Mouse (Mus musculus): ENCODE results near the gene Tagln2. TPM values are rescaled to one million over a fixed set of nuclear protein-coding genes. Genes with fewer than 3 reads are reported as not detected.

Gene Tagln2
- polyA plus RNA-seq, 1 experiment from 2014 or later: 93.6 TPM

DNA sequence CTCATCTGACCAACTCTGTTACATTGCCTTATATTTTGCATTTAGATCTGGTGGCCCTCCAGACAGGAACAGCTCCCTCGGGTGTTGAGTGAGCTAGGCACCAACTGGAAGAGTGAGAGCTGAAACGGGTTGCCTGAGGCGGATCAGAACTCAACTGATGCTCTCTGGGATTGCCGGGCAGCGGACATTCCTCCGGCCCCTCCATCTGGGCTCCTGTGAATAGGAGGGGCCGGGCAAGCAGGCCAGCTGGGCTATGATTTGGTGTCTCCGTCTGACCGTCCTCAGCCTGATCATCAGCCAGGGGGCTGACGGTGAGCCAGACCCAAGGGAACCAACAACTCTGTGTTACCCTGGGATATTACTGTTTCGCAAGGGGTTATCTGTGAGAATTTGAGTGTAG lies 15.6 kb upstream of the Tagln2 start:
- Histone ChIP-seq H3K9ac (ENCODE audit: low read length) (peak overlapping the region; percentile 33), H3K4me3 (ENCODE audit: low read depth, low read length) (peak overlapping the region; percentile 74), H3K4me1 (ENCODE audit: control insufficient read depth, insufficient read depth, low read length) (peaks cover 41% of the 10 kb centered on the region), H3K36me3 (ENCODE audit: control insufficient read depth, insufficient read depth, low read length) (peaks cover 2% of the 10 kb centered on the region; the same call in 1 of the 2 replicates), H3K27me3 (ENCODE audit: control insufficient read depth, insufficient read depth, low read length) (no peaks in the 10 kb centered on the region), H3K4me2 (ENCODE audit: low read depth) (peak overlapping the region; percentile 73), H3K27ac (ENCODE audit: low read depth, low read length) (peak overlapping the region; percentile 11; the same call in 1 of the 2 replicates), H3K9me3 (ENCODE audit: control insufficient read depth, low read length) (no peaks in the 10 kb centered on the region)
- WGBS: 24% methylated on average over 11 of the region's 11 CpGs
- ATAC-seq (ENCODE audit: insufficient read depth, low FRiP score, low TSS enrichment) (no peak), DNase-seq (ENCODE audit: low spot score) (no peak)

DNA sequence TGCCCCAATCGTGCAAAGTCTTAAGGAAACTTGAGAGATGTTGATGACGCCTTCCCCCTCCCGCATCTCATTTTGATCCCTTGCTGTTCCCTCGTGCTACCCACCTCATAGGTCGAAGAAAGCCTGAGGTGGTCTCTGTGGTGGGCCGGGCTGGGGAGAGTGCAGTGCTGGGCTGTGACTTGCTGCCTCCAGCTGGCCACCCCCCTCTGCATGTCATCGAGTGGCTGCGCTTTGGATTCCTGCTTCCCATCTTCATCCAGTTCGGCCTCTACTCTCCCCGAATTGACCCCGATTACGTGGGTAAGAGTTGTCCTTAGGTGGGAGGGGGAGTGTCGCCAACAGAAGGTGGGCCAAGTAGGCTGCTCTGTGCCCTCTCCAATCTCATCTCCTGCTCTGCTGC lies 15.2 kb upstream of the Tagln2 start:
- H3K27me3 ChIP-seq (ENCODE audit: control insufficient read depth, insufficient read depth, low read length): no peaks in the 10 kb centered on the region
- H3K9ac ChIP-seq (ENCODE audit: low read length): peak overlapping the region; percentile 33
- H3K36me3 ChIP-seq (ENCODE audit: control insufficient read depth, insufficient read depth, low read length): peaks cover 2% of the 10 kb centered on the region; the same call in 1 of the 2 replicates
- peak overlapping the region; percentile 74 for H3K4me3 ChIP-seq (ENCODE audit: low read depth, low read length)
- H3K27ac ChIP-seq (ENCODE audit: low read depth, low read length): no peak overlapping the region; the same call in 1 of the 2 replicates
- no peaks in the 10 kb centered on the region for H3K9me3 ChIP-seq (ENCODE audit: control insufficient read depth, low read length)
- H3K4me2 ChIP-seq (ENCODE audit: low read depth): peak overlapping the region; percentile 73
- peaks cover 44% of the 10 kb centered on the region for H3K4me1 ChIP-seq (ENCODE audit: control insufficient read depth, insufficient read depth, low read length)
- DNase-seq (ENCODE audit: low spot score) (no peak), ATAC-seq (ENCODE audit: insufficient read depth, low FRiP score, low TSS enrichment) (no peak)
- 46% methylated on average over 13 of the region's 13 CpGs for WGBS

DNA sequence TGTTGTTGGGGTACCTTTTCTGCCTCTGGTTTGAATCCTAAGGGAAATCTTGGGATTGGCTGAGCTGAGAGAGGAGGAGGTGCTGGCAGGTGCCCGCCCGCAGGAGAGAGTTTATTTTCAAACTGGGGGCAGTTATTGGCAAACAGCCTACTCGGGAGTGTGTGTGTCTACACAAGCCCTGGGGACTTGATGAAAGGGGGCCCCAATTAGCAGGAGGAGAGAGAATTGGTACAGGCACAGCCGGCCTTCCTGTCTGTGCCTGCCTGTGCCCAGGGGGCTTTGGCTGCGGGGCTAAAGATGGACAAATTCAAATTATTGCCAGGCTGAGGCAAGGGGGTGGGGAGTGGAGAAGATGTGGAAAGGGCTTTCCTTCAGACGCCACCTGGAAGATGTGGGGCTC lies 14.0 kb upstream of the Tagln2 start:
- DNase-seq (ENCODE audit: low spot score) (no peak), ATAC-seq (ENCODE audit: insufficient read depth, low FRiP score, low TSS enrichment) (no peak)
- H3K4me1 ChIP-seq (ENCODE audit: control insufficient read depth, insufficient read depth, low read length): peaks cover 44% of the 10 kb centered on the region
- H3K36me3 ChIP-seq (ENCODE audit: control insufficient read depth, insufficient read depth, low read length): peaks cover 2% of the 10 kb centered on the region; the same call in 1 of the 2 replicates
- peak overlapping the region; percentile 73 for H3K4me2 ChIP-seq (ENCODE audit: low read depth)
- H3K27ac ChIP-seq (ENCODE audit: low read depth, low read length): peak overlapping the region; percentile 64
- H3K9me3 ChIP-seq (ENCODE audit: control insufficient read depth, low read length): no peaks in the 10 kb centered on the region
- peak overlapping the region; percentile 35 for H3K9ac ChIP-seq (ENCODE audit: low read length)
- peak overlapping the region; percentile 22; the same call in 1 of the 2 replicates for H3K4me3 ChIP-seq (ENCODE audit: low read depth, low read length)
- 21% methylated on average over 6 of the region's 6 CpGs for WGBS
- H3K27me3 ChIP-seq (ENCODE audit: control insufficient read depth, insufficient read depth, low read length): no peaks in the 10 kb centered on the region

DNA sequence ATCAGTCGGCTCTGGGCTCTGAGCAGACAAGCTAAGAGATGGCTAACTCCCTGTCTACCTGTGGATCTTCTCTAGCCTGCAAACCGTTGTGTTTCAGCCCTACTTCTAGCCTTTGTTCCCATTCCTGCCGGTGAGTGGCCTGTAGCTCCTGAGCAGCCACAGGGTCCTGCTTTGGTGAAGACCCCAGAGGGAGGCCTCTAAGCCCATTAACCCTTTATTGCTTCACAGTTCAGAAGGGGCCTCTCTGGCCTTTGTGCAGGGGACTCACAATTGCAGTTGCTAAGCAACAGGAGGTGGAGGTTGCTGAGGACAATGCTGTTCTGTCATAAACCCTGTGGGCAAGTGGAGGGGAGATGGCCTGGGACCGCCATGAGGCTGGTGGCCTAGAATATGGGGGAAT lies 13.6 kb upstream of the Tagln2 start:
- Histone ChIP-seq H3K27me3 (ENCODE audit: control insufficient read depth, insufficient read depth, low read length) (no peaks in the 10 kb centered on the region), H3K4me1 (ENCODE audit: control insufficient read depth, insufficient read depth, low read length) (peaks cover 44% of the 10 kb centered on the region), H3K9me3 (ENCODE audit: control insufficient read depth, low read length) (no peaks in the 10 kb centered on the region), H3K9ac (ENCODE audit: low read length) (peak overlapping the region; percentile 35), H3K4me3 (ENCODE audit: low read depth, low read length) (peak overlapping the region; percentile 22; the same call in 1 of the 2 replicates), H3K27ac (ENCODE audit: low read depth, low read length) (peak overlapping the region; percentile 64), H3K36me3 (ENCODE audit: control insufficient read depth, insufficient read depth, low read length) (peaks cover 2% of the 10 kb centered on the region; the same call in 1 of the 2 replicates), H3K4me2 (ENCODE audit: low read depth) (peak overlapping the region; percentile 73)
- ATAC-seq (ENCODE audit: insufficient read depth, low FRiP score, low TSS enrichment) (peak; percentile 4; the same call in 1 of the 2 replicates), DNase-seq (ENCODE audit: low spot score) (peak; percentile 48)
- WGBS: 13% methylated on average over 4 of the region's 4 CpGs

DNA sequence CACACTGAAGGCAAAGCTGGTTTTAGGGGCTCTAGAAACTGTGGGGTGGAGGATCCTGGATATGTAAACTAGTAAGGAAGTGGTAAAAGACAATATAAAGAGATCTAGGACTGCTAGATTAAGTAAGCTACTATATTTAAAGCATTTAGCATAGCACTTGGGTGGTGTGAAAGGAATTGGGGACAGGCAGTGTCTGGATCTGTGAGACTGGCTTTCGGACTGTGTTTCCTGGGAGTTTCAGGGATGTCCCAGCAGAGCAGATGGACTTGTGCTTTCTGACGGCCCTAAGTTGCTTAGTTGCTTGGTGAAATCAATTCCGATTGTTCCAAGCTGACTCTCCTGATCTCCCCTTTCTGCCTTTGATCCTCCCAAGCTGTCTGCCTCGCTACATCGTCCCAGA lies 13.2 kb upstream of the Tagln2 start:
- 35% methylated on average over 5 of the region's 5 CpGs for WGBS
- H3K4me1 ChIP-seq (ENCODE audit: control insufficient read depth, insufficient read depth, low read length): peaks cover 44% of the 10 kb centered on the region
- H3K27ac ChIP-seq (ENCODE audit: low read depth, low read length): peak overlapping the region; percentile 64

DNA sequence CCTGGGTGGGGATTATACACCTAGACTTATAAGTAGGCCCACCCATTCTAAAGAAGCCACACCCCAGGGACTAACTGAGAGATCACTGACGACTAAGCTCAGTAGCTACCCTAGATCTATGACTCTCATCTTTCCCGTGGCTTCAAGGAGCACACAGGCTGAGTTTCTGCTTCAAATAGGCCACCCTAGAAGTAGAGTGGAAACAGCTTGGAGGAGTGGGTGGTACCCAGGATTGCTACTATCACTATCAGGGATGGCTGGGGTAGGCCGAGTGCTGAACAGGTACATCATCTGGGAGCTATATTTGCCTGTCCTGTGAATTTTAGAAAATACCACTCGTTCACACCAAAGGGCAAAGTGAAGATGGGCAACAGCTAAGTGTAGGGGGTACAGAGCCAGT lies 12.0 kb upstream of the Tagln2 start:
- H3K4me2 ChIP-seq (ENCODE audit: low read depth): no peak overlapping the region
- H3K9me3 ChIP-seq (ENCODE audit: control insufficient read depth, low read length): no peaks in the 10 kb centered on the region
- no peak overlapping the region for H3K9ac ChIP-seq (ENCODE audit: low read length)
- no peak overlapping the region for H3K27ac ChIP-seq (ENCODE audit: low read depth, low read length)
- no peaks in the 10 kb centered on the region for H3K27me3 ChIP-seq (ENCODE audit: control insufficient read depth, insufficient read depth, low read length)
- no peak overlapping the region for H3K4me3 ChIP-seq (ENCODE audit: low read depth, low read length)
- ATAC-seq (ENCODE audit: insufficient read depth, low FRiP score, low TSS enrichment) (no peak), DNase-seq (ENCODE audit: low spot score) (no peak)
- WGBS: 84% methylated on average over 4 of the region's 4 CpGs
- peaks cover 44% of the 10 kb centered on the region for H3K4me1 ChIP-seq (ENCODE audit: control insufficient read depth, insufficient read depth, low read length)
- peaks cover 4% of the 10 kb centered on the region; the same call in 1 of the 2 replicates for H3K36me3 ChIP-seq (ENCODE audit: control insufficient read depth, insufficient read depth, low read length)

More for the DNA sequence above, 13.2 kb upstream of the Tagln2 start:
- Histone ChIP-seq H3K36me3 (ENCODE audit: control insufficient read depth, insufficient read depth, low read length) (peaks cover 2% of the 10 kb centered on the region; the same call in 1 of the 2 replicates), H3K9me3 (ENCODE audit: control insufficient read depth, low read length) (no peaks in the 10 kb centered on the region), H3K4me2 (ENCODE audit: low read depth) (peak overlapping the region; percentile 73), H3K4me3 (ENCODE audit: low read depth, low read length) (peak overlapping the region; percentile 22; the same call in 1 of the 2 replicates), H3K9ac (ENCODE audit: low read length) (peak overlapping the region; percentile 35), H3K27me3 (ENCODE audit: control insufficient read depth, insufficient read depth, low read length) (no peaks in the 10 kb centered on the region)
- ATAC-seq (ENCODE audit: insufficient read depth, low FRiP score, low TSS enrichment): no peak
- DNase-seq (ENCODE audit: low spot score): no peak

DNA sequence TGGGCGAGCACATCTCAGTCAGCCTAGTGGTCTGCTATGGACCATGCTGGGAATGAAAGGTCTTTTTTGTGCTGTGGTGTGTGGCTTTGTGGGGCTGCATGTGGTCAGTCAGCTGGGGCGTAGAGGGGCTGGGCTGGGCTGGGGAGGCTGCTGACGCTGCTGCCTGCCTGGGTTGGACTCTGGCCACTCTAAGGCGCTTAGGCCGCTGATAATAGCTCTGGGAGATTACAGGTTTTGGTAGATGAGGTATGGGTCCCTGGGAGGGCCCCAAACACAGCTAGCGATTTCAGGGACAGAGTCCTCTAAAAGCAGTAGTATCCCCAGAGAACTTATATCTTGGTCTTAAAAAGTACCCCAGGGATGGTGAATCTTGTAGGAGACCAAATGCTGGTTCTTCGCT lies 11.0 kb upstream of the Tagln2 start:
- H3K9ac ChIP-seq (ENCODE audit: low read length): no peak overlapping the region
- peaks cover 36% of the 10 kb centered on the region for H3K4me1 ChIP-seq (ENCODE audit: control insufficient read depth, insufficient read depth, low read length)
- no peaks in the 10 kb centered on the region for H3K9me3 ChIP-seq (ENCODE audit: control insufficient read depth, low read length)
- no peak for DNase-seq (ENCODE audit: low spot score)
- WGBS: 84% methylated on average over 7 of the region's 7 CpGs
- ATAC-seq (ENCODE audit: insufficient read depth, low FRiP score, low TSS enrichment): no peak
- no peak overlapping the region for H3K4me2 ChIP-seq (ENCODE audit: low read depth)
- no peak overlapping the region for H3K27ac ChIP-seq (ENCODE audit: low read depth, low read length)
- H3K27me3 ChIP-seq (ENCODE audit: control insufficient read depth, insufficient read depth, low read length): no peaks in the 10 kb centered on the region
- H3K36me3 ChIP-seq (ENCODE audit: control insufficient read depth, insufficient read depth, low read length): peaks cover 4% of the 10 kb centered on the region
- H3K4me3 ChIP-seq (ENCODE audit: low read depth, low read length): no peak overlapping the region

DNA sequence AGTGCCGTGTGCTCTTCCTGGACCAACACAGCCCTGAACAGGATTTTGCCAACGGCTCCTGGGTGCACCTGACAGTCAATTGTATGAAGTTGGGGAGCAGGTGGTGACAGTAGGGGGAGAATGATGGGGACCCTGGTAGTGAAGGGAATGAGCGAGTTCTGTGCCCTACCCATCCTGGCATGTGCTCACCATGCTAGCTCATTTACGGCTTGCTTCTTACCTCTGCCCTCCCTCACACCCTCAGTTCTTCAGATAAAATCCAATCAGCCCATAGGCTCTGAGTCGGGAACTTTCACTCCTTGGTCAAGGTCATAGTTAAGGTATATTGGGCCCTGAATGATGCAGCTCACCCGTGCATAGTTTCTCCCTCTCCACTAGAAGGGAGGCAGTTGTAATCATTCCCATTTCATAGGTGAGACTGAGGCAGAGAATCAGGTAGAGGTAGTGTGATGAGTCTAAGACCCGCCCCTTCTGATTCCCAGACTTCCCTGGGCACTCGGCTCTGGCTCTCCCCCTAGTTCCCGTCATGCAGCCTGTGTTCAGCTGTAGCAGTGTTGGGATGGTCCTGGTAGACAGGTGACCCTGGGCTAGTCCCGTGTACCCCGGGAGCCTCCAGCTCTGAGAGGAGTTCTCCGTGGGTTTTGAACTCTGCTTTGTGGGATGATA lies 10.1 kb upstream of the Tagln2 start:
- Histone ChIP-seq H3K27ac (ENCODE audit: low read depth, low read length) (no peak overlapping the region), H3K9ac (ENCODE audit: low read length) (no peak overlapping the region), H3K36me3 (ENCODE audit: control insufficient read depth, insufficient read depth, low read length) (peaks cover 4% of the 10 kb centered on the region), H3K4me3 (ENCODE audit: low read depth, low read length) (no peak overlapping the region), H3K4me2 (ENCODE audit: low read depth) (no peak overlapping the region), H3K4me1 (ENCODE audit: control insufficient read depth, insufficient read depth, low read length) (peaks cover 27% of the 10 kb centered on the region), H3K9me3 (ENCODE audit: control insufficient read depth, low read length) (no peaks in the 10 kb centered on the region), H3K27me3 (ENCODE audit: control insufficient read depth, insufficient read depth, low read length) (no peaks in the 10 kb centered on the region)
- 59% methylated on average over 12 of the region's 12 CpGs for WGBS
- DNase-seq (ENCODE audit: low spot score): no peak
- ATAC-seq (ENCODE audit: insufficient read depth, low FRiP score, low TSS enrichment): peak; percentile 14; the same call in 1 of the 2 replicates

DNA sequence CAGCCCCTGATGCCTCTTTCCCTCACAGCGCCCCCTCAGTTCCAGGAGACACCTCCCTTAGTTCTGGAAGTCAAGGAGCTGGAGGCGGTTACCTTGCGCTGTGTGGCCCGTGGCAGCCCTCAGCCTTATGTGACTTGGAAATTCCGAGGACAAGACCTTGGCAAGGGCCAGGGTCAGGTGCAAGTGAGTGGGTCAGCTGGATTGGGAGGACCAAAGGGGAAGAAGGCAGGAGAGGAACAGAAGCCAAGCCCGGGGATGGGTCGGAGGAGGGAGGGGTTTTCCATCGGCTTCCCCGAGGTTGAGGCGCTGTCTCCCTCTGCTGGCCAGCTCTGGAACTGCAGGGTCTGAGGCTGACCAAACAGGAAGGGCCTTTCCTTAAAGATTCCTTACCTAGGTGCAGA lies 9.6 kb upstream of the Tagln2 start:
- H3K4me1 ChIP-seq (ENCODE audit: control insufficient read depth, insufficient read depth, low read length): peaks cover 21% of the 10 kb centered on the region
- ATAC-seq (ENCODE audit: insufficient read depth, low FRiP score, low TSS enrichment): peak; percentile 40
- DNase-seq (ENCODE audit: low spot score): peak; percentile 87
- H3K36me3 ChIP-seq (ENCODE audit: control insufficient read depth, insufficient read depth, low read length): peaks cover 4% of the 10 kb centered on the region
- H3K9me3 ChIP-seq (ENCODE audit: control insufficient read depth, low read length): no peaks in the 10 kb centered on the region
- H3K9ac ChIP-seq (ENCODE audit: low read length): no peak overlapping the region
- no peaks in the 10 kb centered on the region for H3K27me3 ChIP-seq (ENCODE audit: control insufficient read depth, insufficient read depth, low read length)
- H3K4me3 ChIP-seq (ENCODE audit: low read depth, low read length): no peak overlapping the region
- 14% methylated on average over 10 of the region's 10 CpGs for WGBS
- H3K4me2 ChIP-seq (ENCODE audit: low read depth): peak overlapping the region; percentile 17; the same call in 1 of the 2 replicates
- no peak overlapping the region for H3K27ac ChIP-seq (ENCODE audit: low read depth, low read length)
